Mouse (Mus musculus): ENCODE results near the gene Def6. TPM values are rescaled to one million over a fixed set of nuclear protein-coding genes. Genes with fewer than 3 reads are reported as not detected.

Def6 gene
- polyA plus RNA-seq (2012; rRNA removed): 5.6 and 6.2 TPM in 2 replicates

GRCm38 (mm10) chr17:28207591-28208313 lies at the start of gene Def6:
Gene Def6, plus strand, starts transcription at chr17:28207778.

GRCm38 (mm10) chr17:28176775-28177539 lies 30.6 kb upstream of the Def6 start, which contains the start of gene Zfp523:
Gene Zfp523, plus strand, starts transcription at chr17:28177129.

GRCm38 (mm10) chr17:28232475-28233060 lies 25.0 kb downstream of the Def6 start, which contains the start of gene Ppard:
Gene Ppard, plus strand, starts transcription at chr17:28232700.

Other genes starting within 250 kb of the Def6 start
- gene Tcp11, start 127.1 kb upstream of the Def6 start, polyA plus RNA-seq (2012; rRNA removed): 1.6 and 2.0 TPM in 2 replicates
- gene Scube3, start 65.6 kb upstream of the Def6 start, polyA plus RNA-seq (2012; rRNA removed): 26.2 and 31.0 TPM in 2 replicates
- 49.6 and 87.6 TPM in 2 replicates for gene Zfp523, start 30.6 kb upstream of the Def6 start, polyA plus RNA-seq (2012; rRNA removed)
- 15.0 and 18.4 TPM in 2 replicates for gene Ppard, start 24.9 kb downstream of the Def6 start, polyA plus RNA-seq (2012; rRNA removed)
- gene Fance, start 105.7 kb downstream of the Def6 start, polyA plus RNA-seq (2012; rRNA removed): 18.2 and 28.9 TPM in 2 replicates
- gene Rpl10a, start 120.7 kb downstream of the Def6 start, polyA plus RNA-seq (2012; rRNA removed): 2,176 and 3,752 TPM in 2 replicates
- 28.5 and 46.8 TPM in 2 replicates for gene Tead3, start 143.0 kb downstream of the Def6 start, polyA plus RNA-seq (2012; rRNA removed)
- gene Tulp1, start 157.4 kb downstream of the Def6 start, polyA plus RNA-seq (2012; rRNA removed): 4.1 TPM in 2 replicates